Mouse (Mus musculus) layer of hippocampus, adult 18-20 months (tissue): Measurements from ENCODE around the gene Vmn2r121. TPM values are rescaled to one million over a fixed set of nuclear protein-coding genes. Genes with fewer than 3 reads are reported as not detected.

Source experiments
- DNase-seq, 2 experiments: peaks; one replicate each; pipeline ENCODE4 v3.0.0; 2022; ENCODE audit warnings: low spot score in 2 of 2
- long read RNA-seq: library from polyadenylated mRNA; stranded (forward); transcript quantifications from one replicate; pipeline ENCODE4 v2.0.0, GENCODE M21; 2021
- total RNA-seq, 2 experiments: library from RNA; stranded (reverse); gene quantifications; 2 replicates each; pipeline ENCODE4 v1.2.3; 2021

Vmn2r121 gene
- total RNA-seq, result not detected
- long read RNA-seq, result 0 reads

DNA sequence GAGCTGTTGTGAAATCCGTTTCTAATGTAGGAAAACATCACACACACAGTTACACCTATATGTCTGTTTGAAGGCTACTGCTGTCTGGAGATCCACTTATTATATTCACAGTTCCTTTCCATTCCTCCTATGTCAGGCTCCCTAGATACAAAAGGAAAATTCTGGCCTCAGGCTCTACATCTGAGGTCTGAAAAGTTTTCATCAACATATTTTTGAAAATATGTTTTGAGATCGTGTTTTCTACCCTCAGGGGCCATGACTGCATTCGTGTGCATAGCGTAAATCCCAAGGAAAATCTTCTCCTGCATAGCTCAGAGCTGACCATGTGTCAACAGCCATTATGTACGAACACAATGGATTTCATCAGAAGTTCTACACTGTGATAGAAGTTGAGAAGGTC lies at the start of gene Vmn2r121:
Gene Vmn2r121 (minus strand): TSS at position 101 of the 400 bp plus-strand sequence.
- no peak for DNase-seq
